Mouse (Mus musculus) ES-E14 (cell line): ENCODE results near the gene Csrp1. TPM values are rescaled to one million over a fixed set of nuclear protein-coding genes. Genes with fewer than 3 reads are reported as not detected.

Experiments used
- DNase-seq: peaks from one replicate; pipeline ENCODE4 v3.0.0-alpha.2; 2013; ENCODE audit warnings: low read depth, low spot score
- H3K27ac ChIP-seq: 2 replicates; pipeline ENCODE4 v1.5.1; 2012; ENCODE audit warnings: low read depth, mild to moderate bottlenecking, low read length, moderate library complexity, mixed read lengths; ENCODE audit not compliant: poor library complexity, insufficient read depth, severe bottlenecking
- H3K36me3 ChIP-seq: 2 replicates; pipeline ENCODE4 v1.6.1; 2012; ENCODE audit warnings: mild to moderate bottlenecking, low read length, moderate library complexity, mixed read lengths; ENCODE audit not compliant: control insufficient read depth, poor library complexity, insufficient read depth, severe bottlenecking
- H3K4me1 ChIP-seq, 2 experiments: fragments of 150-350 bp in 1 of 2; sonication (generic) in 1 of 2; 2 replicates each; pipeline ENCODE4 v1.6.1; 2012; ENCODE audit warnings: low read length in 2 of 2, mild to moderate bottlenecking in 1 of 2, mixed read lengths in 1 of 2; ENCODE audit not compliant: control insufficient read depth in 2 of 2, insufficient read depth in 2 of 2, poor library complexity in 1 of 2
- H3K4me3 ChIP-seq, 2 experiments: fragments of 150-350 bp in 1 of 2; sonication (generic) in 1 of 2; 2 replicates each; pipeline ENCODE4 v1.5.1; 2012; ENCODE audit warnings: low read length in 2 of 2, low read depth in 1 of 2, mild to moderate bottlenecking in 1 of 2, mixed read lengths in 1 of 2; ENCODE audit not compliant: insufficient read depth in 1 of 2, poor library complexity in 1 of 2, severe bottlenecking in 1 of 2
- H3K9ac ChIP-seq: 2 replicates; pipeline ENCODE4 v1.6.1; 2012; ENCODE audit warnings: low read depth, mild to moderate bottlenecking, low read length, mixed read lengths; ENCODE audit not compliant: poor library complexity, insufficient read depth, severe bottlenecking
- H3K9me3 ChIP-seq: fragments of 150-350 bp; sonication (generic); 2 replicates; pipeline ENCODE4 v1.6.1; 2012; ENCODE audit warnings: low read depth, mild to moderate bottlenecking, low read length; ENCODE audit not compliant: control insufficient read depth, insufficient read depth
- CHD2 ChIP-seq: IDR thresholded peaks from 2 replicates; pipeline ENCODE4 v1.6.1; 2014; ENCODE audit warnings: mild to moderate bottlenecking, low read depth, low read length, inconsistent platforms
- HCFC1 ChIP-seq: IDR thresholded peaks from 2 replicates; pipeline ENCODE4 v1.6.1; 2012; ENCODE audit warnings: low read length, inconsistent platforms, borderline replicate concordance; ENCODE audit not compliant: insufficient read depth
- MAFK ChIP-seq: IDR thresholded peaks from 2 replicates; pipeline ENCODE4 v1.6.1; 2014; ENCODE audit warnings: mild to moderate bottlenecking, low read depth, low read length, inconsistent platforms; ENCODE audit not compliant: insufficient read depth
- ZC3H11A ChIP-seq: IDR thresholded peaks from 2 replicates; pipeline ENCODE4 v1.6.1; 2012; ENCODE audit warnings: low read depth, mild to moderate bottlenecking, inconsistent platforms, low read length, borderline replicate concordance
- ZNF384 ChIP-seq: IDR thresholded peaks from 2 replicates; pipeline ENCODE4 v1.6.1; 2012; ENCODE audit warnings: low read depth, low read length, inconsistent platforms
- in situ Hi-C, 2 experiments: fragments of 600-800 bp; cut with MboI; formaldehyde crosslinking; loops; one replicate each; pipeline ENCODE4 v1.15.1; 2025; ENCODE audit warnings: low sequenced_read_pairs in 2 of 2, inconsistent platforms in 1 of 2; ENCODE audit not compliant: unreplicated experiment in 2 of 2
- total RNA-seq: library from RNA; depleted of rRNA; stranded (reverse); fragments of 300-350 nt; gene quantifications from 2 replicates; pipeline ENCODE4 v1.2.3, GENCODE M21; 2012

The Csrp1 gene
- total RNA-seq, 1 experiment: 131 TPM

DNA sequence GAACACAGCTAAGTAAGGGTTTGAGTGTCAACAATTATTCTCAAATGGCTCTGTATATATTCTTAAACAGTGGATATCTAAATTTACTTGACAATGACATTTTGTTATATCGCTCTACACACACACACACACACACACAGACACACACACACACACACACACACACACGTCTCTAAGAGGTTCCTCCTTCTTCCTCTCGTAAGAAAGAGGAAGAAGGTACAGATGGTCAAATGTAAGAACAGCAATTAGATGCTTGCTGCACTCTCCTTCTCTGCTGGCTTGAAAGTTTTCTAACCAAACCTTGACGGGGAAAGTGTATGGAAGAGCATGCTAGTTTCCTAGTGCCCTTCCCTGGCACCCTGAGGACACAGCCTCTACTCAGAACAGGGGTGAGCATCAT is 39.1 kb upstream of the Csrp1 start:
- H3K9me3 ChIP-seq: no peaks in the 10 kb centered on the region
- H3K27ac ChIP-seq: no peak overlapping the region
- DNase-seq: no peak
- TF ChIP-seq ZC3H11A (no peak), HCFC1 (no peak), ZNF384 (no peak), CHD2 (no peak), MAFK (no peak)
- in situ Hi-C loops: no loop called here
- H3K4me1 ChIP-seq: peaks cover 8 to 17% of the 10 kb centered on the region in 2 experiments
- H3K36me3 ChIP-seq: no peaks in the 10 kb centered on the region
- no peak overlapping the region for H3K9ac ChIP-seq
- H3K4me3 ChIP-seq: no peak overlapping the region

DNA sequence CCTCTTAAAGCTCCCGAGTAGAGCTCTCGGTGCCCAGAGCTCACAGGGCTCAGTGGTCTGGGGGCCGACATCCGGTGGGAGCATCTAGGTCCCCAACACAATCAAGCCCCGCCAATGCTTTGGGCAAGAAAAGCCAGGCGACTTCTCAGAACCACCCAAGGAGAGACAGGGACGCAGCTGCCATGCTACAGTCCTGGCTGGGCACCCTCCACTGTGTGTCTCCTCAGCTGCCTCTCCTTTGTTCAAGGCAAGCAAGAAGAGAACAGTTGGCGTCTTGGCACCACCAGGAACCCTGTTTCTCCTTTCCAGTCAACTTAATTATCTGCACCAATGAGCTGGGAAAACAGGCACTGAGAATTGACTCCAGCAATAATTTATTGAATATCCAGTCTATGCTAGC is 38.7 kb upstream of the Csrp1 start:
- in situ Hi-C loops: no loop called here
- peaks cover 7 to 15% of the 10 kb centered on the region in 2 experiments for H3K4me1 ChIP-seq
- no peak overlapping the region for H3K27ac ChIP-seq
- H3K9me3 ChIP-seq: no peaks in the 10 kb centered on the region
- no peak overlapping the region for H3K9ac ChIP-seq
- H3K4me3 ChIP-seq: no peak overlapping the region
- no peak for TF ChIP-seq ZC3H11A
- TF ChIP-seq MAFK: no peak
- DNase-seq: no peak
- H3K36me3 ChIP-seq: no peaks in the 10 kb centered on the region

DNA sequence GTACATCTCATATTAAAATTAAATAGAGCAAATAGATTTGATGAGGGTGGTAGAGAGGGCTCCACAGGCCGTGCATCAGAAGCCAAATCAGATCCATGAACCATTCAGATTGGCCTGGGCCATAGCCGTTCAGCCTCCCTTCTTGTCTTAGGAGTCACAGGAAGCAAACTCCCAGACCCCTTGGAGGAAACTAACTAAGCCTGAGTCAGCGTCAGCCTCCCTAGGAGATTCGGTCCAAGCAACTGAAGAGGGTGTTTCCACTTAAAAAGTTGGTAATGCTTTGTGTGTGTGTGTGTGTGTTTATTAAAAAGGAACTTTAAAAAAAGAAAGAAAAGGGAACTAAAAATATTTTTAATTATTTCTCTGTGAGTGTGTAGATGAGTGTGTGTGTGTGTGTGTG is 35.0 kb upstream of the Csrp1 start:
- Histone ChIP-seq H3K9me3 (no peaks in the 10 kb centered on the region), H3K4me3 (no peak overlapping the region), H3K27ac (no peak overlapping the region), H3K36me3 (no peaks in the 10 kb centered on the region), H3K4me1 (peaks cover 3 to 6% of the 10 kb centered on the region in 2 experiments; a peak in 2 of 4 replicates), H3K9ac (no peak overlapping the region)
- in situ Hi-C loops: no loop called here
- TF ChIP-seq MAFK (no peak), CHD2 (no peak), ZC3H11A (no peak), ZNF384 (no peak), HCFC1 (no peak)
- no peak for DNase-seq

DNA sequence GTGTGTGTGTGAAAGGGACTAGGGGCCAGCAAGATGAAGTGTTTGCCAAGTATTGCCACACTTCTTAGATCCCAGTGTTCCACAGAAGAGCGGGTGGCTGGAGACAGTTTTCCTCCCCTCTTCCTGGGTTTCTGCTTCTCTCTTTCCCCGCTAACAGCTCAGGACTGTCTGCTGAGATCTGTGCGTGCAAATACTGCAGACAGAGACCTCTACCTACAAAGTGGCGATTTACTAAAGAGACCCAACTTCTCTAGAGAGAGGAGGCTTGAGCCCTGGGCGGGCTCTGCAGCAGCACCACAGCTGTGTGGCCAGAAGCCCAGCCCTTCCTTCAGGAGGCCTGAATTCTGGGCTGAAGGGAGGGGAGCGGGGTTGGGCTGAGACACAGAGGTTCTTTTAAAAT is 34.5 kb upstream of the Csrp1 start:
- in situ Hi-C loops: no loop called here
- TF ChIP-seq CHD2 (no peak), HCFC1 (no peak), ZNF384 (no peak), MAFK (no peak), ZC3H11A (no peak)
- no peak for DNase-seq
- no peak overlapping the region for H3K27ac ChIP-seq
- no peaks in the 10 kb centered on the region for H3K9me3 ChIP-seq
- no peak overlapping the region for H3K9ac ChIP-seq
- peaks cover 3 to 6% of the 10 kb centered on the region in 2 experiments; a peak in 2 of 4 replicates for H3K4me1 ChIP-seq
- H3K4me3 ChIP-seq: no peak overlapping the region
- no peaks in the 10 kb centered on the region for H3K36me3 ChIP-seq

DNA sequence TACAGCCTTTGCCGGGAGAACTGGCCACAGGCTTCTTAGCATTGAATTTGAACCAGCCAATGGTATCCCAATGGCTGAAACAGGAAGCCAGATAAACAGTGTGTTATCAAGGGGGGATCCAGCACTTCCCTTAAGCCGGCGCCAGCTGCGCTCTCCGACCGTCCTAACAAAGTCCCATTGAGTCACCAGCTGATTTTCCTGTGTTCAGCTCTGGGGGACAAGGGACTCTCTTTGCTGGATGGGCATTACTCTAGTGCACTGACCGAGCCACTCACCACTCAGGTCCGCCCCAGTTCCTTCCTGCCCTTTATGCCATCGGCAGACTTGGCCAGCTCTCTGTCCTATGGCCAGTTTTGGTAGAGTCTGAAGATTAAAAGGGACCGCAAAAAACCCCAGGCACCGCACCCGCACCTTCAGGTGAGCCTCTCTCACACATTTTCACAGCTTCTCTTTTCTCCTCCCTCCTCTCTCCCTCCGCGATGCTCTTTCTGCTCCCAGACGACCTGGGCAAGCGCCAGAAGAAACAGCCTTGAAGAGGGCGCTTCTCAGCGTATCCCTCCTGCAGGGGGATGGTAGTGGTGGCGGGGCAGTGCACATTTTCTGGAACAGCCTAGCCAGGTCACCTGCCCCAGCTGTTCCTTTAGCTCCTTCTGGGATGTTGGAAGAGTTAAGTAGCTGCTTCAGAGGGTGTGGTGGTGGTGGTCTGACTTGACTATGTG is 32.9 kb upstream of the Csrp1 start:
- no peaks in the 10 kb centered on the region for H3K9me3 ChIP-seq
- no peak for DNase-seq
- in situ Hi-C loops: no loop called here
- H3K4me1 ChIP-seq: peaks cover 3 to 6% of the 10 kb centered on the region in 2 experiments; a peak in 2 of 4 replicates
- TF ChIP-seq MAFK (no peak), HCFC1 (no peak), CHD2 (no peak), ZNF384 (no peak), ZC3H11A (no peak)
- H3K27ac ChIP-seq: no peak overlapping the region
- peak overlapping the region; percentile 51 for H3K9ac ChIP-seq
- peak overlapping the region; percentile 78 to 84 for H3K4me3 ChIP-seq
- H3K36me3 ChIP-seq: no peaks in the 10 kb centered on the region
